Mouse (Mus musculus) brain, embryonic 14.5 days (tissue): ENCODE results near the gene Trdmt1. TPM values are rescaled to one million over a fixed set of nuclear protein-coding genes. Genes with fewer than 3 reads are reported as not detected.
A peak's percentile ranks its signal among the peaks of the same experiment; 100 is the strongest.

Experiments
- DNase-seq: peaks from one replicate; pipeline ENCODE4 v3.0.0-alpha.2; 2011; ENCODE audit warnings: low read depth
- CTCF ChIP-seq: fragments of 200-500 bp; IDR thresholded peaks from 2 replicates; pipeline ENCODE4 v1.5.1; 2012; ENCODE audit warnings: inconsistent platforms, mild to moderate bottlenecking, moderate library complexity, borderline replicate concordance; ENCODE audit not compliant: insufficient read depth, insufficient read length; ENCODE audit errors: extremely low read depth
- POLR2A ChIP-seq: fragments of 200-500 bp; IDR thresholded peaks from 2 replicates; pipeline ENCODE4 v1.6.1; 2012; ENCODE audit warnings: mild to moderate bottlenecking, inconsistent platforms, borderline replicate concordance; ENCODE audit not compliant: poor library complexity, insufficient read depth, insufficient read length, severe bottlenecking; ENCODE audit errors: extremely low read depth
- polyA plus RNA-seq: library from polyadenylated mRNA; depleted of rRNA; stranded (reverse); fragments of >200 nt; gene quantifications from 2 replicates; pipeline ENCODE4 v1.2.3, GENCODE M21; 2012

Gene Trdmt1
- polyA plus RNA-seq, 1 experiment, result 6.8 TPM

- DNase-seq, result peak; percentile 96
- TF ChIP-seq POLR2A, result peak; percentile 90; the same call in 1 of the 2 replicates
- no peak for TF ChIP-seq CTCF
Measured at GRCm38 (mm10) chr2:13574066-13574800, 29.8 kb upstream of the Trdmt1 start.

- peak; percentile 97 for DNase-seq
- TF ChIP-seq POLR2A (peak; percentile 58; the same call in 1 of the 2 replicates), CTCF (no peak)
Measured at GRCm38 (mm10) chr2:13573408-13574065, 29.1 kb upstream of the Trdmt1 start, which contains the start of gene Vim. Gene Vim (plus strand): TSS chr2:13573927.

- peak; percentile 13; the same call in 1 of the 2 replicates for TF ChIP-seq POLR2A
- TF ChIP-seq CTCF, result no peak
- DNase-seq, result peak; percentile 80
Measured at GRCm38 (mm10) chr2:13572647-13573407, 28.4 kb upstream of the Trdmt1 start.

GRCm38 (mm10) chr2:13572101-13572553 lies 27.7 kb upstream of the Trdmt1 start:
- TF ChIP-seq CTCF, result no peak
- TF ChIP-seq POLR2A, result no peak
- DNase-seq, result peak; percentile 84

- TF ChIP-seq CTCF (no peak), POLR2A (no peak)
- DNase-seq, result no peak
Measured at GRCm38 (mm10) chr2:13570122-13570521, 25.7 kb upstream of the Trdmt1 start.

GRCm38 (mm10) chr2:13560396-13560795 lies 15.9 kb upstream of the Trdmt1 start:
- no peak for TF ChIP-seq CTCF
- TF ChIP-seq POLR2A, result no peak
- no peak for DNase-seq

GRCm38 (mm10) chr2:13559729-13560128 lies 15.3 kb upstream of the Trdmt1 start:
- DNase-seq, result no peak
- TF ChIP-seq CTCF (no peak), POLR2A (no peak)

- DNase-seq, result no peak
Measured at GRCm38 (mm10) chr2:13559303-13559702, 14.8 kb upstream of the Trdmt1 start.

GRCm38 (mm10) chr2:13558607-13559262 lies 14.3 kb upstream of the Trdmt1 start:
- TF ChIP-seq POLR2A (no peak), CTCF (no peak)
- no peak for DNase-seq

More at GRCm38 (mm10) chr2:13559303-13559702, 14.8 kb upstream of the Trdmt1 start:
- no peak for TF ChIP-seq CTCF
- TF ChIP-seq POLR2A, result no peak

GRCm38 (mm10) chr2:13557145-13558030 lies 12.9 kb upstream of the Trdmt1 start:
- DNase-seq, result no peak
- TF ChIP-seq CTCF (no peak), POLR2A (no peak)
